Mouse (Mus musculus) mammary gland, adult 2 months (tissue): ENCODE data around the gene Ccn2. TPM values are rescaled to one million over a fixed set of nuclear protein-coding genes. Genes with fewer than 3 reads are reported as not detected.

Source experiments
- polyA plus RNA-seq: library from polyadenylated mRNA; depleted of rRNA; stranded (reverse); fragments of >200 nt; gene quantifications from 2 replicates; pipeline ENCODE4 v1.2.3, GENCODE M21; 2012; ENCODE audit warnings: low replicate concordance; rRNA removed

Gene Ccn2
- 38.4 and 66.4 TPM in 2 replicates for polyA plus RNA-seq

GRCm38 (mm10) chr10:24595250-24596002 lies at the start of gene Ccn2:
TSS of gene Ccn2 (plus strand) at chr10:24595442.

Other genes with a start within 250 kb of the Ccn2 start
- gene Enpp1, start 116.7 kb downstream of the Ccn2 start, polyA plus RNA-seq, result 1.5 and 2.9 TPM in 2 replicates
- 2.7 and 5.5 TPM in 2 replicates for gene Enpp3, start 247.4 kb downstream of the Ccn2 start, polyA plus RNA-seq